In the genomic region with DNA sequence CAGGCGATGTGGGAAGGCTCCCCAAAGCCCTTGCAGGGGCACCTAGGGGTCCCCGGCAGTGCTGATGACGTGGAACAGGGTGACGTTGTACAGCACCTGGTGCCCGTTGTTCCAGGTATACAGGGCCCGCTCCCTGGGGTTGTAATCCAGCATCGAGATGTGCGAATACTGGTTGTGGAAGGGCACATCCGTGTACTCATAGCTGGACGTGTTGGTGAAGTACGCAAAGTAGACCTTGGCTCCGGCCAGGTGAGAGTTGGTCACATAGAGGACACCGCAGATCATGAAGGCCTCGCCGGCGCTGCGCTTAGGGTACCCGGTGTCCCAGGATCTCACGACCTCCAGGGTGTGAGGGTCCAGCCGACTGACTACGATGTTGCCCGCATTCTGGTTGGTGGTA, we compare ENCODE assay signal across 1 mouse cellular context.
TF ChIP-seq lines count a peak whose summit lies in the region.

No protein-coding gene starts in this region.

TF ChIP-seq in CH12.LX, 34 proteins besides CTCF, POLR2A, EP300 and RAD21:
- TF ChIP-seq POLR2AphosphoS2 (IDR thresholded peaks at IDR 0.05; ENCODE audit: low read depth, low read length) (peak; percentile 26; the same call in 1 of the 2 replicates), CHD2 (IDR thresholded peaks at IDR 0.05; ENCODE audit: low read length) (no peak), SIN3A (IDR thresholded peaks at IDR 0.05; ENCODE audit: low read length) (no peak)
